ENCODE assay signal across 13 mouse cellular contexts in the genomic region with DNA sequence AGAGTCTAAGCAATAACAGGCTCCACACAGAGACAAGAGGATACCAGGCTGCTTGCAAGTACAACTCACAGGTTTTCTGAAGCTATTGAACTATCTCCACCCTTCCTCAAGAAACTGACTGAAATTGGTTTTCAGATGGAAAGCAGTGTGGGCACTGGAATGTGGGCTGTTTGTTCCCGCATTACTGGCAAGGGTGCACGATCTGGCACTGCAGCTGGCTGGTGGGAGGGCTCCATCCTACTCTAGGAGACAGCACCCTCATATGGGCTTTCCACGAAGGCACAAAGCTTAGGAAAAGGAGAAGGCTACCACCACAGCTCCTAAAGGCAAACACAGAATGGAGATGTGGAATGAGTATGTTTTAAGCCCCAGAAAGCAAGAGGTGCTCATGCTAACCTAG. TPM values are rescaled to one million over a fixed set of nuclear protein-coding genes. Genes with fewer than 3 reads are reported as not detected.
DNase-seq lines count a peak whose midpoint lies in the region; ATAC-seq and TF ChIP-seq lines count a peak whose summit lies in the region.
"Had no signal": no experiment of that assay in that cellular context is flagged by ENCODE, and none has a peak within 500 bp of the region (broad histone marks: within the 10 kb centered on the region; RNA-seq: fewer than 3 reads in every experiment).

No protein-coding gene starts in this region.

- ATAC-seq in midbrain, embryonic 13.5 days: no peak
- ATAC-seq: forebrain, embryonic 14.5 days had no signal

- no peaks in the 10 kb centered on the region for H3K9me3 ChIP-seq in midbrain, embryonic 13.5 days
- H3K9me3 ChIP-seq: heart, embryonic 13.5 days; hindbrain, embryonic 10.5 days; neural tube, embryonic 12.5 days had no signal

- H3K27ac ChIP-seq in olfactory bulb, adult 2 months (ENCODE audit: insufficient read depth, low read depth, low read length): 0 out of 2 replicates have a peak overlapping the region, but pooled peaks have one; percentile 5
- H3K27ac ChIP-seq in midbrain, embryonic 13.5 days: no peak overlapping the region
- H3K27ac ChIP-seq: heart, embryonic 13.5 days; hindbrain, embryonic 10.5 days; neural tube, embryonic 12.5 days had no signal

- intact Hi-C loops in heart, postnatal 14 days (cut with DNase I): no loop called here

- peaks cover 11% of the 10 kb centered on the region for H3K4me1 ChIP-seq in olfactory bulb, adult 2 months (ENCODE audit: control insufficient read depth, insufficient read depth, low read length)
- H3K4me1 ChIP-seq in midbrain, embryonic 13.5 days (replicated peaks): peaks cover 14% of the 10 kb centered on the region

- H3K27me3 ChIP-seq in midbrain, embryonic 13.5 days: no peaks in the 10 kb centered on the region
- H3K27me3 ChIP-seq: neural tube, embryonic 12.5 days had no signal

- H3K9ac ChIP-seq in midbrain, embryonic 13.5 days (replicated peaks): no peak overlapping the region
- H3K9ac ChIP-seq: heart, embryonic 13.5 days; neural tube, embryonic 12.5 days had no signal

- peak; percentile 88 for DNase-seq in brain, adult 2 months (ENCODE audit: low read depth, low spot score)
- DNase-seq in frontal cortex, postnatal 14 days (ENCODE audit: low spot score in 2 of 2): peak; percentile 18 to 26
- peak; percentile 46 to 48 for DNase-seq in layer of hippocampus, postnatal 10 days (ENCODE audit: low spot score in 2 of 2)
- DNase-seq in urinary bladder, postnatal 36 days (ENCODE audit: low spot score in 2 of 2): no peak
- DNase-seq in heart, postnatal 14 days: no peak
- DNase-seq: adrenal gland, postnatal 25 days; cerebellum, adult 9-11 months had no signal

- no peak overlapping the region for H3K4me3 ChIP-seq in olfactory bulb, adult 2 months (ENCODE audit: insufficient read depth, low read depth, low read length)
- H3K4me3 ChIP-seq in midbrain, embryonic 13.5 days (replicated peaks): no peak overlapping the region
- H3K4me3 ChIP-seq: heart, embryonic 13.5 days; hindbrain, embryonic 10.5 days; neural tube, embryonic 12.5 days had no signal

- no peak for TF ChIP-seq CTCF in olfactory bulb, adult 2 months (IDR thresholded peaks at IDR 0.05; ENCODE audit: insufficient read depth, low read depth, low read length)

- TF ChIP-seq POLR2A in olfactory bulb, adult 2 months (IDR thresholded peaks at IDR 0.05; ENCODE audit: insufficient read depth, low read depth, low read length): no peak

- H3K36me3 ChIP-seq in midbrain, embryonic 13.5 days: no peaks in the 10 kb centered on the region
- H3K36me3 ChIP-seq: heart, embryonic 13.5 days; hindbrain, embryonic 10.5 days; neural tube, embryonic 12.5 days had no signal

- H3K4me2 ChIP-seq in midbrain, embryonic 13.5 days (replicated peaks): no peak overlapping the region
- H3K4me2 ChIP-seq: heart, embryonic 13.5 days; neural tube, embryonic 12.5 days had no signal

- WGBS in olfactory bulb, adult 2 months: 22% methylated on average over 3 of the region's 3 CpGs
- WGBS in midbrain, embryonic 13.5 days: 61% methylated on average over 3 of the region's 3 CpGs

RNA-seq across cellular contexts. Expression of gene Rps17, which starts 24.7 kb away (rescaled TPM):
- total RNA-seq in layer of hippocampus, postnatal 10 days (2021): 100 to 1,000 TPM; 682 to 705 TPM
- 2,532 TPM in 1 of 2 replicates, not detected in the other for polyA plus RNA-seq in olfactory bulb, adult 2 months (2012; ENCODE audit: insufficient read depth, insufficient read length, low replicate concordance, missing spikeins)
- polyA plus RNA-seq in midbrain, embryonic 13.5 days (2015; fragmentation: Nextera tagmentation; extraction: Ambion mirVana): 869 and 873 TPM in 2 replicates
- 100 to 1,000 TPM; 818 to 856 TPM for total RNA-seq in heart, postnatal 14 days (2021)

Comparison
In these comparisons a context has a peak if more than half of its experiments do, and no peak if none do; other contexts are left out.
1. DNase-seq: peak in brain, adult 2 months (single experiment), frontal cortex, postnatal 14 days (2 of 2) and layer of hippocampus, postnatal 10 days (2 of 2); none in urinary bladder, postnatal 36 days (0 of 2) and heart, postnatal 14 days (0 of 2).